Mouse (Mus musculus) MEL (cell line): ENCODE measurements around the gene Wdr4. TPM values are rescaled to one million over a fixed set of nuclear protein-coding genes. Genes with fewer than 3 reads are reported as not detected.

Experiments
- DNase-seq: peaks from one replicate; pipeline ENCODE4 v3.0.0; 2011; ENCODE audit warnings: low read depth, low spot score
- H3K27ac ChIP-seq: 2 replicates; pipeline ENCODE4 v1.5.1; 2012; ENCODE audit warnings: low read depth, mild to moderate bottlenecking, control low read depth, low read length, moderate library complexity; ENCODE audit not compliant: control insufficient read depth
- H3K27me3 ChIP-seq, 2 experiments: fragments of 150-350 bp in 1 of 2; sonication (generic) in 1 of 2; 2 replicates each; pipeline ENCODE4 v1.6.1; 2012; ENCODE audit warnings: low read length in 2 of 2, mild to moderate bottlenecking in 2 of 2, improper control_type of control experiment in 1 of 2, moderate library complexity in 1 of 2; ENCODE audit not compliant: insufficient read depth in 2 of 2, control insufficient read depth in 1 of 2
- H3K36me3 ChIP-seq, 2 experiments: 2 replicates each; pipeline ENCODE4 v1.6.1; 2012 to 2014; ENCODE audit warnings: low read length in 2 of 2, improper control_type of control experiment in 1 of 2, inconsistent platforms in 1 of 2, mild to moderate bottlenecking in 1 of 2; ENCODE audit not compliant: insufficient read depth in 2 of 2, control insufficient read depth in 1 of 2
- H3K4me1 ChIP-seq, 2 experiments: fragments of 150-350 bp in 1 of 2; sonication (generic) in 1 of 2; 2 replicates each; pipeline ENCODE4 v1.6.1; 2012; ENCODE audit warnings: low read length in 2 of 2, improper control_type of control experiment in 1 of 2, mild to moderate bottlenecking in 1 of 2; ENCODE audit not compliant: insufficient read depth in 2 of 2, control insufficient read depth in 1 of 2
- H3K4me3 ChIP-seq, 2 experiments: fragments of 150-350 bp in 1 of 2; sonication (generic) in 1 of 2; 2 replicates each; pipeline ENCODE4 v1.5.1; 2012; ENCODE audit warnings: low read depth in 2 of 2, low read length in 2 of 2, mild to moderate bottlenecking in 2 of 2, moderate library complexity in 2 of 2, control low read depth in 1 of 2, improper control_type of control experiment in 1 of 2; ENCODE audit not compliant: control insufficient read depth in 1 of 2, insufficient read depth in 1 of 2
- H3K79me2 ChIP-seq: 2 replicates; pipeline ENCODE4 v1.6.1; 2012; ENCODE audit warnings: mild to moderate bottlenecking, low read length, moderate library complexity; ENCODE audit not compliant: control insufficient read depth, poor library complexity, insufficient read depth
- H3K9ac ChIP-seq: 2 replicates; pipeline ENCODE4 v1.6.1; 2012; ENCODE audit warnings: low read depth, mild to moderate bottlenecking, control low read depth, low read length, moderate library complexity; ENCODE audit not compliant: control insufficient read depth, poor library complexity, severe bottlenecking
- H3K9me3 ChIP-seq: fragments of 150-350 bp; sonication (generic); replicated peaks from 2 replicates; pipeline ENCODE4 v1.6.1; 2012; ENCODE audit warnings: mild to moderate bottlenecking, low read length, improper control_type of control experiment, moderate library complexity; ENCODE audit not compliant: insufficient read depth
- ELF1 ChIP-seq: IDR thresholded peaks from 2 replicates; pipeline ENCODE4 v1.6.1; 2014; ENCODE audit warnings: low read depth, mild to moderate bottlenecking, inconsistent platforms, low read length, improper control_type of control experiment, moderate library complexity
- ETS1 ChIP-seq: IDR thresholded peaks from 2 replicates; pipeline ENCODE4 v1.6.1; 2012; ENCODE audit warnings: low read depth, mild to moderate bottlenecking, inconsistent platforms, low read length, improper control_type of control experiment, moderate library complexity
- HCFC1 ChIP-seq: IDR thresholded peaks from 2 replicates; pipeline ENCODE4 v1.6.1; 2012; ENCODE audit warnings: low read depth, mild to moderate bottlenecking, inconsistent platforms, low read length, improper control_type of control experiment, moderate library complexity
- MAFK ChIP-seq: IDR thresholded peaks from 2 replicates; pipeline ENCODE4 v1.6.1; 2011; ENCODE audit warnings: low read depth, mild to moderate bottlenecking, low read length, improper control_type of control experiment, borderline replicate concordance
- MAX ChIP-seq: IDR thresholded peaks from 2 replicates; pipeline ENCODE4 v1.6.1; 2011; ENCODE audit warnings: low read length, improper control_type of control experiment
- MYB ChIP-seq: IDR thresholded peaks from 2 replicates; pipeline ENCODE4 v1.6.1; 2011; ENCODE audit warnings: mild to moderate bottlenecking, low read depth, low read length, improper control_type of control experiment
- MYC ChIP-seq: IDR thresholded peaks from 2 replicates; pipeline ENCODE4 v1.6.1; 2011; ENCODE audit warnings: low read depth, mild to moderate bottlenecking, low read length, improper control_type of control experiment, moderate library complexity
- NELFE ChIP-seq: IDR thresholded peaks from 2 replicates; pipeline ENCODE4 v1.6.1; 2011; ENCODE audit warnings: low read depth, low read length, improper control_type of control experiment
- NRF1 ChIP-seq: IDR thresholded peaks from 2 replicates; pipeline ENCODE4 v1.6.1; 2014; ENCODE audit warnings: low read depth, mild to moderate bottlenecking, inconsistent platforms, low read length, improper control_type of control experiment, moderate library complexity; ENCODE audit not compliant: poor library complexity, insufficient read depth, severe bottlenecking
- POLR2A ChIP-seq, 2 experiments: IDR thresholded peaks; 2 replicates each; pipeline ENCODE4 v1.6.1; 2011 to 2012; ENCODE audit warnings: low read length in 2 of 2, mild to moderate bottlenecking in 2 of 2, control low read depth in 1 of 2, improper control_type of control experiment in 1 of 2, low read depth in 1 of 2, moderate library complexity in 1 of 2; ENCODE audit not compliant: control insufficient read depth in 1 of 2, insufficient read depth in 1 of 2, poor library complexity in 1 of 2
- RCOR1 ChIP-seq: IDR thresholded peaks from 2 replicates; pipeline ENCODE4 v1.6.1; 2012; ENCODE audit warnings: low read depth, mild to moderate bottlenecking, inconsistent platforms, low read length, improper control_type of control experiment
- TAL1 ChIP-seq: IDR thresholded peaks from 2 replicates; pipeline ENCODE4 v1.6.1; 2012; ENCODE audit warnings: mild to moderate bottlenecking, inconsistent platforms, low read length, moderate library complexity, mixed read lengths
- TCF12 ChIP-seq: IDR thresholded peaks from 2 replicates; pipeline ENCODE4 v1.6.1; 2014; ENCODE audit warnings: low read depth, mild to moderate bottlenecking, inconsistent platforms, low read length, improper control_type of control experiment, moderate library complexity
- ZMIZ1 ChIP-seq: IDR thresholded peaks from 2 replicates; pipeline ENCODE4 v1.6.1; 2012; ENCODE audit warnings: low read depth, mild to moderate bottlenecking, inconsistent platforms, low read length, improper control_type of control experiment, moderate library complexity
- ZNF384 ChIP-seq: IDR thresholded peaks from 2 replicates; pipeline ENCODE4 v1.6.1; 2012; ENCODE audit warnings: low read depth, mild to moderate bottlenecking, inconsistent platforms, low read length, improper control_type of control experiment
- polyA plus RNA-seq, 2 experiments: library from polyadenylated mRNA; stranded (reverse) in 1 of 2; unstranded in 1 of 2; fragments of >175 nt in 1 of 2; fragments of >200 nt in 1 of 2; gene quantifications; 2 replicates each; pipeline versions ENCODE4 v1.2.1 to v1.2.4; 2012; ENCODE audit warnings: low replicate concordance in 2 of 2, low read depth in 1 of 2; ENCODE audit not compliant: insufficient read length in 2 of 2, insufficient read depth in 1 of 2, missing spikeins in 1 of 2
- total RNA-seq: library from RNA; depleted of rRNA; stranded (reverse); fragments of 300-350 nt; gene quantifications from 2 replicates; pipeline ENCODE4 v1.2.3, GENCODE M21; 2012

Gene Wdr4
- total and polyA plus RNA-seq, 3 experiments = 109 to 118 TPM; not detected in 1

DNA sequence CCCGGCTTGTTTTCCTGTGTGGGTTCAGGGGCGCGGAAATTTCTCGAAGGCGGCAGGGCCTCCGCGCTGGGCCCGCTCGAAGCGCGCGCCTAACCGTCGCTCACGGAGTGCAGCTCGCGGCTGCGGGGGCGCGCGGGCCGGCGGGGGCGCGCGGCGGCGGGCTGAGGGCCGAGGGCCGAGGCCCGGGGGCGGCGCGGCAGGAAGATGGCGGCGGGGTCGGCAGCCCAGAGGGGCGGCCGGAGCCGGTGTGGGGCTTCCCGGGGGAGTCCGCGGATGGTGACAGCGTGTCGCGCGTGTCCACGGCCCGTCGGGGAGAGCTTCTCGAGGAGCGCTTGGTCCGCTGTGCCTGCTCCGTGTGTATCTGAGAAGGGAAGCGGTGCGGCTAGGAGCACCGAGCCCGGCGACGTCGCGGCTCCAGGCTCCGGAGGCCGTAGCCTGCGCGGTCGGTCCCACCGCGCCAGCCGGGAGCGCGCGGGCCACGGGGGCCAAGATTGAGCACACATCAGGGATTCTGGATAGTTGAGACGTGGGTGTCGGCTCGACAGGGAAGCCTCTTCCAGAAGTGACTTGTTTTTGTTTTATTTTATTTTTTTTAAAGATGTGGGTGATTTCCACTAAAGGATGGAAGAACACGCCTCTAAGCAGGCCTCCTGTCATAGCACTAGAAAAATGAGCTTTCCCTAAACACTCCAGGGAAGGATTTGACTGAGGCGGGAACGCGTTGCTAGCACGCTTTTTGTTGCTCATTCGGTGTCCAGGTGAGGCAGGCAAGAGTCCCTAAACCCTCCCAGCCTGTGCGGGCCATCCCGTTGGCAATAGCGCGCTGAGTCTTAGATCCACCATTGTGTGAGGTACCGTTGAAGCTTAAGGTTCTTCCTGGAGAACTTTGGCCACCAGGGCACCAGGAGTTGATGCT is 45.6 kb upstream of the Wdr4 start (continued):
- TF ChIP-seq NRF1 = no peak
- TF ChIP-seq MAFK = no peak
- no peak for TF ChIP-seq TCF12
- TF ChIP-seq MYC = 0 out of 2 replicates have a peak, but pooled peaks have one; percentile 47
- no peak for TF ChIP-seq ZNF384
- TF ChIP-seq ELF1 = no peak
- TF ChIP-seq RCOR1 = no peak
- TF ChIP-seq HCFC1 = peak; percentile 3; the same call in 1 of the 2 replicates
- TF ChIP-seq POLR2A (IDR thresholded peaks at IDR 0.05; ENCODE audit: control insufficient read depth in 1 of 2, insufficient read depth in 1 of 2, low read depth in 1 of 2, low read length in 2 of 2, poor library complexity in 1 of 2) = peak; percentile 31 to 34; a peak in 2 of 4 replicates
- no peak for TF ChIP-seq TAL1
- no peak for TF ChIP-seq ETS1

DNA sequence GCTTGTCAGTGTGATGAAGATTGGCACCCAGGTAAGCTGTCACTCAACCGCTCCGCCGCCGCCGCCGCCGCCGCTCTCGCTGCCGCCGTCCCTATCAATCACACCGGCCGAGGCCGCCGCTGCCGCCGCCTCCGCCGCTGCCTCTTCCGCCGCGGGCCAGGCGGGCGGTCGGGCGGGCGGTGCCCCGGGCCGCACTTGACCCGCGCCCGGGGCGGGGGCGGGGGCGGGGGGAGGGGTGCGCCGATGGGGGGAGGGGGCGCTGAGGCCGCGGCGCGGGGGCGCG is 45.0 kb upstream of the Wdr4 start:
- Histone ChIP-seq H3K4me1 (peaks cover 0 to 26% of the 10 kb centered on the region in 2 experiments; a peak in 3 of 4 replicates), H3K9me3 (no peaks in the 10 kb centered on the region), H3K36me3 (peaks cover 0 to 26% of the 10 kb centered on the region in 2 experiments; a peak in 2 of 4 replicates), H3K4me3 (peak overlapping the region; percentile 78 to 87; a peak in 3 of 4 replicates), H3K27ac (peak overlapping the region; percentile 66), H3K79me2 (peaks cover 39% of the 10 kb centered on the region), H3K27me3 (no peaks in the 10 kb centered on the region), H3K9ac (peak overlapping the region; percentile 91)
- no peak for DNase-seq
- TF ChIP-seq HCFC1 (no peak), NELFE (peak; percentile 10; the same call in 1 of the 2 replicates), POLR2A (IDR thresholded peaks at IDR 0.05; ENCODE audit: control insufficient read depth in 1 of 2, insufficient read depth in 1 of 2, low read depth in 1 of 2, low read length in 2 of 2, poor library complexity in 1 of 2) (peak in 1 of 2 experiments; percentile 18; a peak in 1 of 4 replicates), ZMIZ1 (no peak), MAX (no peak), MYB (no peak)
